In the genomic region with DNA sequence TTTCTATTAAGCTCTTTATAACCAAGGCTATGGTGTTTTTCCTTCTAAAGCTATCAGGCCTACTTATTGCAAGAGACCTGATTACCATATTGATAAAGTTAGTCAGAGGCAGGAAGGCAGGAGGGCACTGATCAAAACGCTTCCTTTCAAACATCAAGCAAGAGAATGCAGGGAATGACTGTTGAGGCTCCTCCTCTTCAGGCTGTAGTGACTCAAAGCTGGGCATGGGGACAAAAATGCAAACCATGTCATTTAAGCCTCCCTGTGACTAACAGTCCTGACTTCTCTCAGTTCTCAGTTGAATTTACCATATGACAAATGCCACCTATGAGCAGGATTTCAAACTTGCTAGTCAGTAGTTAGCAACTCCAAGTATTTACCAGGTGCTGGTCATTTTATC, we compare ENCODE assay signal across 10 mouse cellular contexts. TPM values are rescaled to one million over a fixed set of nuclear protein-coding genes. Genes with fewer than 3 reads are reported as not detected.
DNase-seq lines count a peak whose midpoint lies in the region; ATAC-seq and TF ChIP-seq lines count a peak whose summit lies in the region.
"Had no signal": no experiment of that assay in that cellular context is flagged by ENCODE, and none has a peak within 500 bp of the region (broad histone marks: within the 10 kb centered on the region; RNA-seq: fewer than 3 reads in every experiment).

No protein-coding gene starts in this region.

- H3K4me2 ChIP-seq in lung, postnatal 0 days (replicated peaks; ENCODE audit: low read depth, low read length) = no peak overlapping the region
- H3K4me2 ChIP-seq in hindbrain, embryonic 16.5 days (ENCODE audit: low read length) = no peak overlapping the region
- H3K4me2 ChIP-seq: limb, embryonic 12.5 days had no signal

- peak; percentile 87 for ATAC-seq in lung, postnatal 0 days
- no peak for ATAC-seq in hindbrain, embryonic 16.5 days

- no peaks in the 10 kb centered on the region for H3K9me3 ChIP-seq in lung, postnatal 0 days (ENCODE audit: low read length)
- no peaks in the 10 kb centered on the region for H3K9me3 ChIP-seq in hindbrain, embryonic 16.5 days (ENCODE audit: control insufficient read depth, low read length)
- H3K9me3 ChIP-seq: limb, embryonic 12.5 days had no signal

- intact Hi-C loops in gastrocnemius, adult 2 months (cut with DNase I) = no loop called here

- TF ChIP-seq EP300 in lung, postnatal 0 days (IDR thresholded peaks at IDR 0.05) = peak; percentile 52

- no peaks in the 10 kb centered on the region for H3K36me3 ChIP-seq in lung, postnatal 0 days (ENCODE audit: insufficient read depth, low read length)
- no peaks in the 10 kb centered on the region for H3K36me3 ChIP-seq in hindbrain, embryonic 16.5 days (ENCODE audit: control insufficient read depth, insufficient read depth, low read length)
- H3K36me3 ChIP-seq: limb, embryonic 12.5 days had no signal

- no peak overlapping the region for H3K4me3 ChIP-seq in layer of hippocampus, adult 2 months
- no peak overlapping the region for H3K4me3 ChIP-seq in gastrocnemius, adult 2 months
- no peak overlapping the region for H3K4me3 ChIP-seq in lung, postnatal 0 days (ENCODE audit: low read depth, low read length)
- no peak overlapping the region for H3K4me3 ChIP-seq in hindbrain, embryonic 16.5 days (ENCODE audit: low read length)
- H3K4me3 ChIP-seq: limb, embryonic 12.5 days had no signal

- peak; percentile 19 to 38 for DNase-seq in layer of hippocampus, adult 2 months (ENCODE audit: low spot score in 2 of 2)
- no peak for DNase-seq in layer of hippocampus, adult 9-10 months (ENCODE audit: low spot score)
- DNase-seq in adrenal gland, adult 2 months = peak; percentile 77
- DNase-seq in gastrocnemius, adult 2 months = peak; percentile 39
- peak; percentile 77 for DNase-seq in lung, postnatal 0 days (ENCODE audit: low spot score)
- DNase-seq in thymus, postnatal 10 days (ENCODE audit: low spot score in 2 of 2) = no peak
- DNase-seq in urinary bladder, postnatal 36 days (ENCODE audit: low spot score in 2 of 2) = no peak
- DNase-seq: midbrain, embryonic 14.5 days had no signal

- WGBS in lung, postnatal 0 days = 3% methylated on average over 1 of the region's 1 CpGs
- WGBS in hindbrain, embryonic 16.5 days = 27% methylated on average over 1 of the region's 1 CpGs

- H3K27ac ChIP-seq in layer of hippocampus, adult 2 months = peak overlapping the region; percentile 46; the same call in 1 of the 2 replicates
- no peak overlapping the region for H3K27ac ChIP-seq in gastrocnemius, adult 2 months
- no peak overlapping the region for H3K27ac ChIP-seq in lung, postnatal 0 days (ENCODE audit: low read length)
- no peak overlapping the region for H3K27ac ChIP-seq in hindbrain, embryonic 16.5 days (ENCODE audit: low read depth, low read length)
- H3K27ac ChIP-seq: limb, embryonic 12.5 days had no signal

- no peaks in the 10 kb centered on the region for H3K4me1 ChIP-seq in lung, postnatal 0 days (ENCODE audit: insufficient read depth, low read depth, low read length)
- H3K4me1 ChIP-seq in hindbrain, embryonic 16.5 days (ENCODE audit: control insufficient read depth, insufficient read depth, low read depth, low read length) = no peaks in the 10 kb centered on the region

- H3K27me3 ChIP-seq in lung, postnatal 0 days (replicated peaks; ENCODE audit: insufficient read depth, low read length) = no peaks in the 10 kb centered on the region
- no peaks in the 10 kb centered on the region for H3K27me3 ChIP-seq in hindbrain, embryonic 16.5 days (replicated peaks; ENCODE audit: control insufficient read depth, insufficient read depth, low read length)
- H3K27me3 ChIP-seq: limb, embryonic 12.5 days had no signal

- H3K9ac ChIP-seq in lung, postnatal 0 days (replicated peaks; ENCODE audit: low read depth) = no peak overlapping the region
- H3K9ac ChIP-seq in hindbrain, embryonic 16.5 days (ENCODE audit: low read depth, low read length) = no peak overlapping the region
- H3K9ac ChIP-seq: limb, embryonic 12.5 days had no signal

- no peak for TF ChIP-seq CTCF in layer of hippocampus, adult 2 months (conservative IDR thresholded peaks at IDR 0.05)
- TF ChIP-seq CTCF in gastrocnemius, adult 2 months (IDR thresholded peaks at IDR 0.05) = no peak
- no peak for TF ChIP-seq CTCF in lung, postnatal 0 days (IDR thresholded peaks at IDR 0.05)

RNA-seq across cellular contexts. Expression of a gene that starts 10.6 kb away (rescaled TPM):
- 10 to 100 TPM; 10.7 to 12.2 TPM for total RNA-seq in layer of hippocampus, adult 2 months (2021)
- total RNA-seq in adrenal gland, adult 2 months (2021) = 1 to 10 TPM; 6.8 to 7.2 TPM
- 18.9 and 27.3 TPM in 2 replicates for polyA plus RNA-seq in adrenal gland, adult 2 months (2012; rRNA removed)
- total RNA-seq in gastrocnemius, adult 2 months (2021) = 10 to 100 TPM in 1 of 2 experiments, 1 to 10 TPM in 1; 8.1 to 16.8 TPM
- 7.8 and 9.2 TPM in 2 replicates for polyA plus RNA-seq in lung, postnatal 0 days (2015; fragmentation: Nextera tagmentation; extraction: Ambion mirVana)
- 1.3 and 1.5 TPM in 2 replicates for polyA plus RNA-seq in hindbrain, embryonic 16.5 days (2015; fragmentation: Nextera tagmentation; extraction: Ambion mirVana)

Comparison
In these comparisons a context has a peak if more than half of its experiments do, and no peak if none do; other contexts are left out.
1. DNase-seq: peak in layer of hippocampus, adult 2 months (2 of 2), adrenal gland, adult 2 months (single experiment), gastrocnemius, adult 2 months (single experiment) and lung, postnatal 0 days (single experiment); none in layer of hippocampus, adult 9-10 months (single experiment), thymus, postnatal 10 days (0 of 2) and urinary bladder, postnatal 36 days (0 of 2).